Mouse (Mus musculus) hindbrain, embryonic 10.5 days (tissue): ENCODE measurements around the gene Disp3. TPM values are rescaled to one million over a fixed set of nuclear protein-coding genes. Genes with fewer than 3 reads are reported as not detected.

Experiments
- DNase-seq: peaks from one replicate; pipeline ENCODE4 v3.0.0-alpha.2; 2017; ENCODE audit warnings: low spot score
- H3K27ac ChIP-seq: fragments of 300-500 bp; sonication (generic); 2 replicates; pipeline ENCODE4 v1.5.1; 2016; ENCODE audit warnings: mild to moderate bottlenecking, moderate library complexity
- H3K27me3 ChIP-seq: fragments of 300-500 bp; sonication (generic); 2 replicates; pipeline ENCODE4 v1.6.1; 2016; ENCODE audit warnings: mild to moderate bottlenecking; ENCODE audit not compliant: poor library complexity, insufficient read depth, severe bottlenecking
- H3K36me3 ChIP-seq: fragments of 300-500 bp; sonication (generic); 2 replicates; pipeline ENCODE4 v1.6.1; 2016; ENCODE audit warnings: mild to moderate bottlenecking, moderate library complexity
- H3K4me1 ChIP-seq: fragments of 300-500 bp; sonication (generic); replicated peaks from 2 replicates; pipeline ENCODE4 v1.6.1; 2016; ENCODE audit warnings: mild to moderate bottlenecking
- H3K4me3 ChIP-seq: fragments of 300-500 bp; sonication (generic); 2 replicates; pipeline ENCODE4 v1.5.1; 2016; ENCODE audit warnings: mild to moderate bottlenecking, moderate library complexity
- H3K9me3 ChIP-seq: fragments of 300-500 bp; sonication (generic); 2 replicates; pipeline ENCODE4 v1.6.1; 2016; ENCODE audit warnings: mild to moderate bottlenecking, moderate library complexity
- WGBS: fragments of 180-500 bp; shearing (Covaris S2); methylation state at CpG from one replicate; pipeline ENCODE4 v1.1.7; 2016; 5-methylcytosine and 5-hydroxymethylcytosine counted together
- polyA plus RNA-seq: library from polyadenylated mRNA; unstranded; fragments of >200 nt; fragmentation: Nextera tagmentation; extraction: Ambion mirVana; gene quantifications from 2 replicates; pipeline ENCODE4 v1.2.1, GENCODE M21; 2016

Gene Disp3
- polyA plus RNA-seq, 1 experiment from 2014 or later = 10.7 TPM

DNA sequence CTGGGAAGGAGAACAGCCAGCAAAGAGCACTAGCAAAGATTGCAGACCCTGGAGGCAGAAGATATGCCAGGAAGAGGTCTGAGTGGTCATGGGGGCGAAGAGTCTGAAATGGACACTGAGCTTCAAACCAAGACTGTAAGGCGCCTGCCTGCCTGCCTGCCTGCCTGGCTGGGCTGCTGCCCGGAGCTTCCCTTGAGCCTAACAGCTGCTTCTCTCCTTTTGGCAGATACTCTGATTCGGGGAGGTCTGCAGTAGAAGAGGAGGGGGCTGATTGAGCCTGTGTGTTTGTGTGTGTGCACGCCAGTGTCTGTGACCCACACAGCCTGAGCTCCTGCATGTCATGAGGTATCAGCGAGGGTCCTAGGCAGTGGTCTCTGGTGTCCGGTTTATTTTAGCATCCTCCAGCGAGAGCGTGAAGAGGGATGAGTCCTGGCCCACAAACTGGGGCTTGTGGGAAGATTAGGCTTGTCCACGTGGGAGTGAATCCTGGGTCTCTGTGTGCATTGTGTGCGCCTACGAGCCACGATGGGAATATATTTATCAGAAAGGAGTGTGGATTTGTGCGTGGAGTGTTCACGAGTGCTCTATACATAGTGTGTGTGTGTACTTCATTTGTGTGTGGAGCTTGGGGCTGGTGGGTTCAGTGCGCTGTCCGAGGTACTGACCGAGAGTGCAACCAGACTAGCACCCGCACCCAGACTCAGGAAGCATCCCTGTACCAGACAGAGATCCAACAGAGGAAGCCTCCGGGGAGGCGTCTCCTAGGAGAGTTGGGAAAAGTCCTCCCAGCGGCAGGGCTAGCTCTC, 1.3 kb downstream of the Disp3 start:
- Histone ChIP-seq H3K4me1 (peaks cover 52% of the 10 kb centered on the region), H3K27ac (peak overlapping the region; percentile 88), H3K9me3 (no peaks in the 10 kb centered on the region), H3K36me3 (no peaks in the 10 kb centered on the region), H3K27me3 (peaks cover 47% of the 10 kb centered on the region), H3K4me3 (peak overlapping the region; percentile 68)
- DNase-seq = peak; percentile 68
- WGBS = 21% methylated on average over 22 of the region's 22 CpGs

DNA sequence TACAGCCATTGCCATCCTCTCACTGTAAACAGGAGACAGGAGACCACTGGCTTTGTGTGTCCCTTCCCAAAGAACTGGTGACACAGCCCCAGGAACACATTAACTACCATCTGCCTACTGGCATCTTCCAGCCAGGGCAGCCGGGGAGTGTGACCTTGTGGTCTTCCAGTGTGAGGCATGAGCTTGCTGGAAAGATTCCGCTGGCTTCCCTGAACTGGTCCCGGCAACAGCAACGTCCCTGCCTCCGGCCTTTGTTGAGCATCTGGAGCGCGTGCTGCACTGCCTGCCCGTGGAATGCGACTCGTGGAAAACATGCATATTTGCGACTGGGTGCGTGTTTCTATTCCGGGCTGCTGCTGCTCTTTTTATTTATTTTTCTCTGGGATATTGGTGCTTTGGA, 3.5 kb downstream of the Disp3 start:
- peak overlapping the region; percentile 2; the same call in 1 of the 2 replicates for H3K4me3 ChIP-seq
- H3K9me3 ChIP-seq = no peaks in the 10 kb centered on the region
- H3K27me3 ChIP-seq = peaks cover 47% of the 10 kb centered on the region
- no peak overlapping the region for H3K27ac ChIP-seq
- peaks cover 49% of the 10 kb centered on the region for H3K4me1 ChIP-seq
- peak; percentile 24 for DNase-seq
- H3K36me3 ChIP-seq = no peaks in the 10 kb centered on the region
- WGBS = 38% methylated on average over 13 of the region's 13 CpGs

DNA sequence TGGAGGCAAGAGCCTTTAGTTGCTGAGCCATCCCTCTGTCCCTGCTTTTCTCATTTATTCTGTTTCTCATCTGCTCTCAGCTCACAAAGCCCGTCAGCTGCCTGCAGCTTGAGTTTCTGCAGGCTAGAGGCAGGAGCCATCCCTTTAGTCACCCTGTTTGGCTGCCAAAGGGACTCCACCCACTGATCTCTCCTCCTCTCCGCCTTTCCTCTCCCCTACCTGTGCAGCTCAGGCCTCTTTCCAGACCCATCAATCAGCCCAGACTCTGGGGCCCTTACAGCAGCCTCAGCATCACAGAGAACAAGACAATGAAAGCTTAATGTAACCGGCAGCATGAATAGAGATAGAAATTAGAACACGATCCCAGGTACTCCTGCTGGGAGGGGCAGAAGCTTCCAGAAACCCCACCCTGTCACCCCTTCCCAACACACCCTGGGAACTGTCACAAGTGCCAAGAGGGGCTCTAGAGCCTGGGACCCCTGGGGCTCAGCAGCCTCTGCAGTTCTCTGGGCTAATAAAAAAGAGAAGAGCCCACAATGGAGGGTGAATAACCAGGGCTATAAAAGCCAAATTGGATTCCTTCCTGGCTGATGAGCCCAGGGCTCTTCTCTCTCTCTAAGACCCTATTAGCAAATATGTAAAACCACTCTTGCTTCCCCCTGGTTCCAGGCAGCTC, 10.8 kb downstream of the Disp3 start:
- no peak overlapping the region for H3K27ac ChIP-seq
- H3K4me3 ChIP-seq = no peak overlapping the region
- WGBS = 24% methylated on average over 4 of the region's 4 CpGs
- H3K4me1 ChIP-seq = peaks cover 13% of the 10 kb centered on the region
- peaks cover 41% of the 10 kb centered on the region for H3K27me3 ChIP-seq
- no peak for DNase-seq
- H3K36me3 ChIP-seq = 0 out of 2 replicates have a peak, but pooled peaks cover 1% of the 10 kb centered on the region
- H3K9me3 ChIP-seq = no peaks in the 10 kb centered on the region

DNA sequence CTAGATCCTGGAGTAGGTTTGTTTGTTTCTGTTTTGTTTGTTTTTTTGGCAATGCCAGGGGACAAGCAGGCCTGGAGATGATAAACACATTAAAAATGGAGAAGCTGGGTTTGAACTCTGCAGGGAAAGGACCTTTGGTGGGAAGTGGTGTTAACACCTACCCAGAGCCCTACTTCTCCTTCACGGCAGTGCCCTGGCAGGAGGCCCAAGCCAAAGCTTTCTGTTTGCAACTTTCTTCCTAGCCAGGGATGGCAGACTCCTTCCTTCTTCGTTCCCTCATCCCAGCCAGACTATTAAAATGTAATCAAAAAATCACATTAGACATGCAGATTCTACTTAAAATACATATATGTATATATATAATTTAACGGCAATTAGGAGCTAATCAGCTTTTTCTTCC, 13.1 kb downstream of the Disp3 start:
- 69% methylated on average over 3 of the region's 3 CpGs for WGBS
- H3K4me1 ChIP-seq = peaks cover 19% of the 10 kb centered on the region
- no peak overlapping the region for H3K4me3 ChIP-seq
- no peak for DNase-seq
- peaks cover 13% of the 10 kb centered on the region for H3K36me3 ChIP-seq
- H3K27me3 ChIP-seq = peaks cover 64% of the 10 kb centered on the region
- no peak overlapping the region for H3K27ac ChIP-seq
- no peaks in the 10 kb centered on the region for H3K9me3 ChIP-seq

DNA sequence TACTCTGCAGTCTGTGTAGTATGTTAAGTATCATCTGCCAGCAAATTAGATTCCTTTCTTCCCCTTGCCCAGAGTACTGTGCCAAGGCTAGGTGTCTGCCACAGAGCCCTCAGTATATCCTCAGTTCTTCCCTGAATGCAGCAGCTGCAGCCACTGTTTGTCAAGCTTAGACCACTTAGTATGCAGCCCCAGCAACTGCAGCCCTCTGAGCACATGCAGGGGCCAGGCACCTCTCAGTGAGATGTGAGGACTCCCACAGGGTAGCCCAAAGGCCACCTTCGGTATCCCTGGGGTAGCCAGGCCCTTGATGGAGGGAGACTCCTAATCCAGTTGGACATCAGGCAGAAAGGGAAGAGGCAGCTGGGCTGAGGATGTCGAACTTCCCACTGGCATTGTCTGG, 14.5 kb downstream of the Disp3 start:
- DNase-seq = no peak
- Histone ChIP-seq H3K27me3 (peaks cover 68% of the 10 kb centered on the region), H3K4me3 (no peak overlapping the region), H3K36me3 (peaks cover 25% of the 10 kb centered on the region), H3K9me3 (no peaks in the 10 kb centered on the region), H3K4me1 (peaks cover 19% of the 10 kb centered on the region), H3K27ac (no peak overlapping the region)
- WGBS = 6% methylated on average over 2 of the region's 2 CpGs

DNA sequence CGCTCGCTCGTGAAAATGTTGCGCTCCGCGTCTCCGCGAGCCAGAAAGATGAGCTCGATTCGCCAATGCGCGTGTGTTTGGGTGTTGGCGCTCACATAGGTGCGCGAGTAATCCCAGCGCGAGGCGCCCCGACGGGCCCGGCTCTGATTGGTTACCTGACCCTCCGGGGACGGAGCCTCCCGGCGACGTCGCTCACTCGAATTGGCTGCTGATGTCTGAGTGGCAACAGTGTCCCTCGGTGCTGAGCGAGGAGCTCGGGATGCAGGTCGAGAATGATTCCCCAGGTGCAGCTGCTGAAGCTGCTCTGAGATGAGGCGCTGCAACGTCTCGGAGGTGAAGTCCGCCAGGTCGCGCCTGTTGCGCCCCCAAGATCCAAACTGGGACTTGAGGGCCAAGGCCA, 16.1 kb downstream of the Disp3 start:
- Histone ChIP-seq H3K9me3 (0 out of 2 replicates have a peak, but pooled peaks cover 4% of the 10 kb centered on the region), H3K4me1 (peaks cover 9% of the 10 kb centered on the region), H3K4me3 (peak overlapping the region; percentile 38), H3K36me3 (peaks cover 39% of the 10 kb centered on the region), H3K27ac (no peak overlapping the region), H3K27me3 (peaks cover 62% of the 10 kb centered on the region)
- DNase-seq = no peak
- 6% methylated on average over 39 of the region's 39 CpGs for WGBS

DNA sequence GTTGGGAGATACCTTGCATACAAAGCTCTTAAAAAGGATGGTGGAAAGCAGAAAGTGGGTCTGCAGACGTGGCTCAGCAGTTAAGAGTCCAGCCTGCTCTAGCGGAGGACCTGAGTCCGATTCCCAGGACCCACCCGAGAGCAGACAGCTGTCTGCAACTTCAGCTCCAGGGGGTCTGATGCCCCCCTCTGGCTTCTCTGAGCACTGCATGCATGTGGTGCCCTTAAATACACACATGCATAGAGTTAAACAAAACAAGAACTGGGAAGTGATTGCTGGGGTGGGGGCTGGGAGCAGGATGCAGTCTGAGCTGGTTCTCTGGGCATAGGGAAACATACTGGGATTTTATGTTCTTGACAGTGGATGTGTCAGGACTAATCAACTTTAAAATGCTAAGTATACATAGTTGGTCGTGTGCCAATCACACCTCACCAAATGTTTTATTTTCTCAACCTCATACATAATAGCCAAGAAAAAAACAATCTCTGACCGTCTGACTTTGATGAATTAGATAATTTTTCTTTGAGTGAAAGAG, 20.7 kb downstream of the Disp3 start:
- no peak for DNase-seq
- peaks cover 28% of the 10 kb centered on the region for H3K27me3 ChIP-seq
- no peak overlapping the region for H3K4me3 ChIP-seq
- WGBS = 88% methylated on average over 6 of the region's 6 CpGs
- H3K36me3 ChIP-seq = peaks cover 50% of the 10 kb centered on the region
- H3K4me1 ChIP-seq = peaks cover 7% of the 10 kb centered on the region
- H3K9me3 ChIP-seq = 0 out of 2 replicates have a peak, but pooled peaks cover 4% of the 10 kb centered on the region
- H3K27ac ChIP-seq = no peak overlapping the region

DNA sequence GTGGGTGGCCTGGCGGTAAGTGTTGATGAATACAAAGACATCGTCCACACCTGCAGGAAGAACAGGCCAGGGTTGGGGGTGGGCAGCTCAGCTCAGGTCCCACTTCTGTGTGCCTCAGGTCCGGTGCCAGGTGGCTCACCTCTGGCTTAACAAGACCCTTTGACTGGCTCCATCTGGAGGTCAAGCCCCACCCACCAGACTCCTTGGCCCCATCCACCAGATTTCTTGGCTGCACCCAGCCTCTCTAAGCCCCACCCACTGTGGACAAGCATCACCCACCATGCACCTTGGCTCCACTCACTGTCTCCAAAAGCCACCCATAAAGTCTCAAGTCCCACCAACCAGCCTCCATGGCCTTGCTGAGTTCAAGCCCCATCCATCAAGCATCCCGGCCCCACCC, 27.8 kb downstream of the Disp3 start:
- WGBS = 92% methylated on average over 4 of the region's 4 CpGs
- Histone ChIP-seq H3K36me3 (peaks cover 35% of the 10 kb centered on the region), H3K9me3 (no peaks in the 10 kb centered on the region), H3K27ac (no peak overlapping the region), H3K4me1 (no peaks in the 10 kb centered on the region), H3K4me3 (no peak overlapping the region), H3K27me3 (0 out of 2 replicates have a peak, but pooled peaks cover 8% of the 10 kb centered on the region)
- DNase-seq = no peak

DNA sequence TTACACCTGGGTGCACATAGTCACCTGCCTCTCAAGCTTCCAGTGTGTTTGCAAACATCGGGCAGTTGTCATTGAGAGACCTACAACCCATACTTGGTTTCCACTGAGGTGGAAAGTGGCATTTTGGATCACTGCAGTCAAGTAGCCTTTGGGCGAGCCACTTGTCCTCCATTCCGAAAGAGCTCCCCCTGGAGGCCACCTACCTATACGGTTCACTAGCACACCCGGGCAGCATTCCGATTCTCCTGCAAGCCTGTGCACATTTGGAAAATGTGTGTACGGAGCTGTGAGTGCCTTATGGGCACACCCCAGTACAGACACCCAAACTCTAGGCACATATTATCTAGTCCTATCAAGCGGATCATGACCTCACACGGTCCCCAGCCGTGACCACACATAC, 38.4 kb downstream of the Disp3 start:
- Histone ChIP-seq H3K27me3 (no peaks in the 10 kb centered on the region), H3K9me3 (no peaks in the 10 kb centered on the region; the same call in 1 of the 2 replicates), H3K4me3 (no peak overlapping the region), H3K4me1 (no peaks in the 10 kb centered on the region), H3K27ac (no peak overlapping the region), H3K36me3 (peaks cover 80% of the 10 kb centered on the region)
- WGBS = 49% methylated on average over 10 of the region's 10 CpGs
- DNase-seq = peak; percentile 26

DNA sequence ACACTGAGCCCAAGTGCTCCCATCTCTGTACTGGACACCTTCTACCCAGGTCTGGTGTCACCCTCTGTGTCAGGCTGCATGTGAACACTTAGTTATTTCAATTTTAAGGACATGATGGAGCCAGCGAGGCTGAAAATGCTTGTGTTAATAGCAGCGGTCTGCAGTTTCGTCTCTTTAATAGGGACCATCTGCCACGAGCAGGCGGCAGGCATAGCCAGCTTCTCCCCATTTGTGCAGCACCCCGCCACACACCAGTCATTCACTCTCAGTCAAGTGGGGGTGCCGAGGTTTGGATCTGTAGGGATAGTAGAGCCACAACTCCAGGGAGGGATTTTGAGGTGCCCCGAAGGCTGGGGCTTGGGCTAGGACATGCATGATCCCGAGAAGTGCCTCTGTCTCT, 47.4 kb downstream of the Disp3 start:
- Histone ChIP-seq H3K4me1 (peaks cover 41% of the 10 kb centered on the region), H3K9me3 (no peaks in the 10 kb centered on the region; the same call in 1 of the 2 replicates), H3K27me3 (peaks cover 3% of the 10 kb centered on the region; the same call in 1 of the 2 replicates), H3K27ac (no peak overlapping the region), H3K36me3 (peaks cover 40% of the 10 kb centered on the region), H3K4me3 (no peak overlapping the region)
- WGBS = 84% methylated on average over 9 of the region's 9 CpGs
- no peak for DNase-seq

DNA sequence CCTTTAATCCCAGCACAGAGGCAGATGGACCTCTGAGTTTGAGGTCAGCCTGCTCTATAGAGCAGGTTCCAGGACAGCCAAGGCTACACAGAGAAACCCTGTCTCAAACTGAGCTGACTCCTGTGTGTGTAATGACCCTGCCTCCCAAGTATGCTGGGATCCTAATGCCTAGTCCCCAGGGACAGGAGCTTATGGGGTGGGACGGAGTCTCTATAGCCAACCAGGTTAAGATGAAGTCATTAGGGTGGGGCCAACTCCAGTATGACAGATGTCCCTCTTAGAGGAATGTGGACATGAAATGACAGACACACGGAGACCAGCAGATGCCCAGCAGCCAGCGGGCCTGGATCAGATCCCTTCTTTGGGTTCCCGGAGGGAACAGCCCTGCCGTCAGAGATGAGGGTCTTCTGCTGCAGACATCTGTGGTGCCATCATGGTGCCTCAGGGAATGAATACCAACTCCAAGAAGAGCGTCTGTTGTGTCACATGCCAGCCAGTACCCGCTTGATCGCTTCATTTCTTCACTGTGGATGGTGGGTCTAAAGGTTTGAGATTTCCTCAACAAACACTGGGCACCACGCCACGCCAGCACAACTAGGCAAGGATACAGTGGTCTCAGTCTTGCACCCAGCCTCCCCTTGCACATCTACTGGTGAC, 48.2 kb downstream of the Disp3 start:
- no peak for DNase-seq
- Histone ChIP-seq H3K4me3 (no peak overlapping the region), H3K27me3 (peaks cover 3% of the 10 kb centered on the region; the same call in 1 of the 2 replicates), H3K4me1 (peaks cover 41% of the 10 kb centered on the region), H3K36me3 (peaks cover 33% of the 10 kb centered on the region), H3K27ac (no peak overlapping the region), H3K9me3 (no peaks in the 10 kb centered on the region)
- 88% methylated on average over 10 of the region's 10 CpGs for WGBS

DNA sequence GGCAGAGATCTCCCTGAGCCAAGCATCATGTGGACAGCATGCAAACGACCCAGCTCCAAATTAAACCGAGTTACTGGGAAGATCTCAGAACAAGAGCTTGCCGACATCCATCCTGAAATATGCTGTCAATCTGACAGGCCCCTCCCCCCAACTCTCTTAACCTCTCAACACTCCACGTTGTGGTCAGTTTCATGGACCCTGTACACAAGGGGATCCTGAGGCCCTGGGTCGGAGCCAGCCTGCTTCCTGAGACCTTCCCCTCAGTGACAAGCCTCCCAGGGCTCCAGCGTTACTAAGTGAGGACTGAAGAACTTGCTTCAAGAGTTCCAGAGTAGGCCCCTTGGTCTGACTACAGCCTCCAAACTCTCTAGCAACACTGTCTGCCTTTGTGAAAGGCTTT, 48.8 kb downstream of the Disp3 start:
- Histone ChIP-seq H3K4me1 (peaks cover 41% of the 10 kb centered on the region), H3K9me3 (no peaks in the 10 kb centered on the region), H3K27me3 (peaks cover 3% of the 10 kb centered on the region; the same call in 1 of the 2 replicates), H3K27ac (0 out of 2 replicates have a peak overlapping the region, but pooled peaks have one; percentile 2), H3K4me3 (no peak overlapping the region), H3K36me3 (peaks cover 29% of the 10 kb centered on the region)
- DNase-seq = no peak
- 61% methylated on average over 6 of the region's 6 CpGs for WGBS
